In genomic region chr10:13882490-13882889, GRCm38 (mm10) we compare ENCODE assay signal across 12 mouse cellular contexts. TPM values are rescaled to one million over a fixed set of nuclear protein-coding genes. Genes with fewer than 3 reads are reported as not detected.
DNase-seq lines count a peak whose midpoint lies in the region; ATAC-seq and TF ChIP-seq lines count a peak whose summit lies in the region.
"Had no signal": no experiment of that assay in that cellular context is flagged by ENCODE, and none has a peak within 500 bp of the region (broad histone marks: within the 10 kb centered on the region; RNA-seq: fewer than 3 reads in every experiment).

No protein-coding gene starts in this region.

- dilution Hi-C loops in CH12.LX (cut with MboI; ENCODE audit: extremely low pct_ligation_motif_present, extremely low pct_unique_long_range_greater_than_20kb, low sequenced_read_pairs) = no loop called here

- H3K9ac ChIP-seq in liver, postnatal 0 days (replicated peaks) = no peak overlapping the region
- H3K9ac ChIP-seq in CH12.LX (ENCODE audit: insufficient read depth, low read depth) = no peak overlapping the region
- H3K9ac ChIP-seq: limb, embryonic 15.5 days had no signal

- H3K79me2 ChIP-seq in CH12.LX (replicated peaks; ENCODE audit: control insufficient read depth, extremely low read depth, insufficient read depth, poor library complexity, severe bottlenecking) = no peaks in the 10 kb centered on the region

- TF ChIP-seq POLR2A in CH12.LX (IDR thresholded peaks at IDR 0.05; ENCODE audit: low read depth, low read length) = no peak

- in situ Hi-C loops in CH12.LX (cut with MboI; ENCODE audit: low pct_ligation_motif_present, low pct_unique_long_range_greater_than_20kb, low sequenced_read_pairs) = no loop called here

- no peaks in the 10 kb centered on the region for H3K9me3 ChIP-seq in liver, postnatal 0 days (ENCODE audit: low read length)
- no peaks in the 10 kb centered on the region for H3K9me3 ChIP-seq in CH12.LX (replicated peaks; ENCODE audit: low read length)
- H3K9me3 ChIP-seq: limb, embryonic 15.5 days had no signal

- no peak overlapping the region for H3K27ac ChIP-seq in liver, postnatal 0 days (ENCODE audit: low read depth)
- H3K27ac ChIP-seq in CH12.LX (ENCODE audit: insufficient read depth, low read depth) = no peak overlapping the region
- H3K27ac ChIP-seq: kidney, postnatal 0 days; limb, embryonic 15.5 days had no signal

- no peak for DNase-seq in liver, postnatal 0 days
- no peak for DNase-seq in liver
- DNase-seq in CH12.LX (ENCODE audit: extremely low read depth) = peak; percentile 33
- peak; percentile 63 for DNase-seq in induced T-regulatory cell, adult 2 months (ENCODE audit: low read depth)
- DNase-seq in thymus, postnatal 0 days (ENCODE audit: low spot score) = peak; percentile 45
- DNase-seq in kidney, postnatal 25 days = no peak

- 61% methylated on average over 9 of the region's 9 CpGs for WGBS in liver, postnatal 0 days (ENCODE audit: insufficient replicate concordance)

- peak; percentile 65 for TF ChIP-seq RAD21 in CH12.LX (IDR thresholded peaks at IDR 0.05; ENCODE audit: low read depth, low read length)

- no peaks in the 10 kb centered on the region for H3K27me3 ChIP-seq in liver, postnatal 0 days (ENCODE audit: insufficient read depth, low read length)
- H3K27me3 ChIP-seq in CH12.LX (replicated peaks) = no peaks in the 10 kb centered on the region
- H3K27me3 ChIP-seq: limb, embryonic 15.5 days had no signal

- TF ChIP-seq EP300 in liver, postnatal 0 days (IDR thresholded peaks at IDR 0.05; ENCODE audit: low read depth) = no peak
- no peak for TF ChIP-seq EP300 in CH12.LX (IDR thresholded peaks at IDR 0.05; ENCODE audit: low read length)

- TF ChIP-seq CTCF in liver, postnatal 0 days (IDR thresholded peaks at IDR 0.05; ENCODE audit: low read depth) = 0 out of 2 replicates have a peak, but pooled peaks have one; percentile 13
- peak in 1 of 2 experiments; percentile 73; a peak in 2 of 4 replicates for TF ChIP-seq CTCF in CH12.LX (conservative IDR thresholded peaks at IDR 0.05 in 1 of 2, IDR thresholded peaks at IDR 0.05 in 1 of 2; ENCODE audit: low read depth in 2 of 2, low read length in 2 of 2)

- no peak overlapping the region for H3K4me2 ChIP-seq in liver, postnatal 0 days (ENCODE audit: low read depth, low read length)
- H3K4me2 ChIP-seq in CH12.LX (ENCODE audit: insufficient read depth, low read depth, poor library complexity, severe bottlenecking) = peak overlapping the region; percentile 22
- H3K4me2 ChIP-seq: limb, embryonic 15.5 days had no signal

- H3K4me3 ChIP-seq in liver, postnatal 0 days (ENCODE audit: low read depth, low read length) = no peak overlapping the region
- no peak overlapping the region for H3K4me3 ChIP-seq in CH12.LX (replicated peaks in 1 of 3; ENCODE audit: low read depth in 2 of 3, low read length in 2 of 3, poor library complexity in 1 of 3)
- H3K4me3 ChIP-seq: limb, embryonic 15.5 days; myocyte had no signal

- 0 out of 2 replicates have a peak, but pooled peaks cover 3% of the 10 kb centered on the region for H3K4me1 ChIP-seq in liver, postnatal 0 days (ENCODE audit: insufficient read depth)
- H3K4me1 ChIP-seq in CH12.LX (ENCODE audit: control insufficient read depth in 1 of 2, insufficient read depth in 2 of 2) = no peaks in the 10 kb centered on the region
- H3K4me1 ChIP-seq: limb, embryonic 15.5 days had no signal

- no peak for ATAC-seq in liver, postnatal 0 days
- no peak for ATAC-seq in erythroid progenitor cell, adult 5-6 weeks (replicated peaks; ENCODE audit: low FRiP score, poor library complexity, severe bottlenecking)
- no peak for ATAC-seq in megakaryocyte, adult 5-6 weeks (ENCODE audit: poor library complexity, severe bottlenecking)

- no peaks in the 10 kb centered on the region for H3K36me3 ChIP-seq in liver, postnatal 0 days (replicated peaks; ENCODE audit: insufficient read depth, low read length)
- no peaks in the 10 kb centered on the region for H3K36me3 ChIP-seq in CH12.LX (replicated peaks in 1 of 2; ENCODE audit: control insufficient read depth in 1 of 2, insufficient read depth in 1 of 2, low read length in 1 of 2)
- H3K36me3 ChIP-seq: limb, embryonic 15.5 days had no signal

TF ChIP-seq in CH12.LX, 34 proteins besides CTCF, POLR2A, EP300 and RAD21:
- TF ChIP-seq IRF4 (IDR thresholded peaks at IDR 0.05; ENCODE audit: low read depth, low read length) (peak; percentile 11; the same call in 1 of the 2 replicates), ELF1 (IDR thresholded peaks at IDR 0.05; ENCODE audit: low read depth, low read length) (no peak), USF1 (IDR thresholded peaks at IDR 0.05; ENCODE audit: low read depth, low read length) (no peak), MAZ (IDR thresholded peaks at IDR 0.05; ENCODE audit: low read depth, low read length) (no peak), JUND (conservative IDR thresholded peaks at IDR 0.05; ENCODE audit: low read depth, low read length) (0 out of 2 replicates have a peak, but pooled peaks have one; percentile 19), ZC3H11A (IDR thresholded peaks at IDR 0.05; ENCODE audit: low read depth, low read length) (0 out of 2 replicates have a peak, but pooled peaks have one; percentile 10), TBP (conservative IDR thresholded peaks at IDR 0.05; ENCODE audit: low read depth, low read length) (0 out of 2 replicates have a peak, but pooled peaks have one; percentile 8), SMC3 (IDR thresholded peaks at IDR 0.05; ENCODE audit: low read depth, low read length) (peak; percentile 75), RCOR1 (conservative IDR thresholded peaks at IDR 0.05; ENCODE audit: low read depth, low read length) (no peak), MYC (IDR thresholded peaks at IDR 0.05; ENCODE audit: low read depth, low read length) (peak; percentile 33; the same call in 1 of the 2 replicates), HCFC1 (IDR thresholded peaks at IDR 0.05; ENCODE audit: low read depth, low read length) (peak; percentile 38; the same call in 1 of the 2 replicates)

RNA-seq across cellular contexts. Expression of gene Aig1, which starts 13.7 kb away (rescaled TPM):
- 24.6 and 27.6 TPM in 2 replicates for polyA plus RNA-seq in liver, postnatal 0 days (2015; fragmentation: Nextera tagmentation; extraction: Ambion mirVana)
- total RNA-seq in CH12.LX (2012; rRNA removed) (7.0 and 10.8 TPM in 2 replicates), CH12.LX (2014; rRNA removed) (1.2 and 1.6 TPM in 2 replicates)
- polyA plus RNA-seq in CH12.LX (2012; ENCODE audit: insufficient read length, low read depth) = 1.8 and 2.4 TPM in 2 replicates
- polyA plus RNA-seq in thymus, postnatal 0 days (2015; fragmentation: Nextera tagmentation; extraction: Ambion mirVana) = 22.9 and 23.2 TPM in 2 replicates
- 3.6 and 5.4 TPM in 2 replicates for total RNA-seq in erythroid progenitor cell, adult 5-6 weeks (2015; ENCODE audit: low replicate concordance)
- 2.0 and 6.9 TPM in 2 replicates for total RNA-seq in erythroid progenitor cell, adult 5-6 weeks (2017; ENCODE audit: low replicate concordance)
- 6.0 and 7.3 TPM in 2 replicates for total RNA-seq in megakaryocyte, adult 5-6 weeks (2015)
- total RNA-seq in megakaryocyte, adult 5-6 weeks (2017) = 3.5 and 4.7 TPM in 2 replicates
- total RNA-seq: MEL had no signal

Comparison
In these comparisons a context has a peak if more than half of its experiments do, and no peak if none do; other contexts are left out.
1. DNase-seq: peak in CH12.LX (single experiment), induced T-regulatory cell, adult 2 months (single experiment) and thymus, postnatal 0 days (single experiment); none in liver, postnatal 0 days (single experiment), liver (single experiment) and kidney, postnatal 25 days (0 of 2).